Mouse (Mus musculus): ENCODE results near the gene Fgf3. TPM values are rescaled to one million over a fixed set of nuclear protein-coding genes. Genes with fewer than 3 reads are reported as not detected.

Fgf3 gene
- not detected for polyA plus RNA-seq (2017; shearing (Covaris generic))

GRCm38 (mm10) chr7:144837891-144838488, at the start of gene Fgf3:
TSS of gene Fgf3 (plus strand) at chr7:144838083.

DNA sequence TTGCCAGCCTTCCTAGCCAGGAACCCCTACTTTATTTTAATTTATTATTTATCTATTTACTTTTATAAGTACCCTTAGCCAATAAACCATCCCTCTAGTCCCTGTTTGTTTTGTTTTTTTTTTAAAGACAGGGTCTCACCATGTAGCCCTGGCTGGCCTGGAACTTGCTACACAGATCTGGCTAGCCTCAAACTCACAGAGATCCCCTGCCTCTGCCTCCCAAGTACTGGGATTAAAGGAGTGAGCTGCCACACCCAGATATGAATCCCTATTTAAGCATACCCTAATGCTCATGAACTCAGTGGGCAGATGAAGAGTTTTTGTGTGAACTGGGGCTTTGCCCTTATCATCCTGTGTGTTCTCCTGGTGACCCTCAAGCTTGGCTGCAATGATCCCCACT, 9.2 kb downstream of the Fgf3 start, which contains the start of gene Fgf4:
Gene Fgf4, plus strand, starts transcription at position 301 of the 400 bp plus-strand sequence.

Other genes with a start within 250 kb of the Fgf3 start
- not detected for gene Ano1, start 86.1 kb upstream of the Fgf3 start, polyA plus RNA-seq (2017; shearing (Covaris generic))
- not detected for gene Fgf4, start 9.3 kb downstream of the Fgf3 start, polyA plus RNA-seq (2017; shearing (Covaris generic))
- not detected for gene Fgf15, start 58.4 kb downstream of the Fgf3 start, polyA plus RNA-seq (2017; shearing (Covaris generic))
- gene LTO1, start 77.0 kb downstream of the Fgf3 start, polyA plus RNA-seq (2017; shearing (Covaris generic)) = 31.8 TPM
- 0.35 TPM for gene Ccnd1, start 101.8 kb downstream of the Fgf3 start, polyA plus RNA-seq (2017; shearing (Covaris generic))

All from inflammation-experienced regulatory T-cells, adult 16 weeks (primary cell).